In genomic region chr15:12614944-12615878, GRCm38 (mm10) we compare ENCODE assay signal across 22 mouse cellular contexts.
DNase-seq lines count a peak whose midpoint lies in the region; ATAC-seq lines count a peak whose summit lies in the region.
"Had no signal": no experiment of that assay in that cellular context is flagged by ENCODE, and none has a peak within 500 bp of the region (broad histone marks: within the 10 kb centered on the region; RNA-seq: fewer than 3 reads in every experiment).

No protein-coding gene starts in this region.

- H3K4me3 ChIP-seq in liver, embryonic 12.5 days, result no peak overlapping the region
- no peak overlapping the region for H3K4me3 ChIP-seq in lung, embryonic 16.5 days (ENCODE audit: low read length)
- H3K4me3 ChIP-seq: forebrain, embryonic 13.5 days; hindbrain, embryonic 10.5 days; limb, embryonic 13.5 days had no signal

- H3K4me1 ChIP-seq in liver, embryonic 12.5 days, result no peaks in the 10 kb centered on the region
- peaks cover 11% of the 10 kb centered on the region for H3K4me1 ChIP-seq in lung, embryonic 16.5 days (replicated peaks; ENCODE audit: control insufficient read depth, insufficient read depth, low read length)
- H3K4me1 ChIP-seq: forebrain, embryonic 13.5 days; hindbrain, embryonic 10.5 days had no signal

- no peak overlapping the region for H3K9ac ChIP-seq in liver, embryonic 12.5 days
- no peak overlapping the region for H3K9ac ChIP-seq in lung, embryonic 16.5 days (ENCODE audit: low read length)
- H3K9ac ChIP-seq: forebrain, embryonic 13.5 days; limb, embryonic 13.5 days had no signal

- no peak overlapping the region for H3K27ac ChIP-seq in liver, embryonic 12.5 days
- no peak overlapping the region for H3K27ac ChIP-seq in lung, embryonic 16.5 days (ENCODE audit: low read length)
- H3K27ac ChIP-seq: forebrain, embryonic 13.5 days; hindbrain, embryonic 10.5 days; hindbrain, postnatal 0 days; limb, embryonic 13.5 days had no signal

- no peaks in the 10 kb centered on the region for H3K9me3 ChIP-seq in liver, embryonic 12.5 days (replicated peaks)
- no peaks in the 10 kb centered on the region for H3K9me3 ChIP-seq in lung, embryonic 16.5 days (ENCODE audit: control insufficient read depth, low read length)
- H3K9me3 ChIP-seq: forebrain, embryonic 13.5 days; hindbrain, embryonic 10.5 days; limb, embryonic 13.5 days had no signal

- H3K27me3 ChIP-seq in liver, embryonic 12.5 days (replicated peaks), result no peaks in the 10 kb centered on the region
- no peaks in the 10 kb centered on the region for H3K27me3 ChIP-seq in lung, embryonic 16.5 days (ENCODE audit: control insufficient read depth, insufficient read depth, low read depth, low read length)
- H3K27me3 ChIP-seq: forebrain, embryonic 13.5 days; limb, embryonic 13.5 days had no signal

- peak; percentile 40 for ATAC-seq in liver, embryonic 12.5 days
- peak; percentile 56; the same call in 1 of the 2 replicates for ATAC-seq in lung, embryonic 16.5 days (ENCODE audit: low read depth)
- ATAC-seq in granulocyte monocyte progenitor cell, adult 5-6 weeks (replicated peaks; ENCODE audit: poor library complexity, severe bottlenecking), result no peak
- ATAC-seq: forebrain, embryonic 13.5 days; hindbrain, postnatal 0 days; intestine, embryonic 16.5 days; midbrain, embryonic 16.5 days had no signal

- H3K4me2 ChIP-seq in liver, embryonic 12.5 days, result no peak overlapping the region
- no peak overlapping the region for H3K4me2 ChIP-seq in lung, embryonic 16.5 days (ENCODE audit: low read depth, low read length)
- H3K4me2 ChIP-seq: forebrain, embryonic 13.5 days; heart, embryonic 11.5 days; limb, embryonic 13.5 days had no signal

- no peaks in the 10 kb centered on the region for H3K36me3 ChIP-seq in liver, embryonic 12.5 days
- H3K36me3 ChIP-seq in lung, embryonic 16.5 days (ENCODE audit: control insufficient read depth, insufficient read depth, low read length), result no peaks in the 10 kb centered on the region
- H3K36me3 ChIP-seq: hindbrain, embryonic 10.5 days; limb, embryonic 13.5 days had no signal

- peak; percentile 89 for DNase-seq in heart, adult 11 months
- DNase-seq in heart, adult 8-10 months (ENCODE audit: low spot score), result no peak
- DNase-seq in liver (no peak), 3134 (ENCODE audit: extremely low read depth, insufficient read length, low spot score) (peak; percentile 13)
- DNase-seq in left cerebral cortex, adult 9 months (ENCODE audit: low spot score in 2 of 2), result no peak
- DNase-seq: adrenal gland, postnatal 25 days; cerebellum, adult 9-10 months; gastrocnemius, postnatal 36 days; kidney, postnatal 36 days; layer of hippocampus, postnatal 36 days; right cerebral cortex, postnatal 4 days; thymus, adult 18-20 months had no signal

- 56% methylated on average over 20 of the region's 20 CpGs for WGBS in liver, embryonic 12.5 days (ENCODE audit: insufficient replicate concordance)
- WGBS in lung, embryonic 16.5 days, result 37% methylated on average over 20 of the region's 20 CpGs

Comparison
In these comparisons a context has a peak if more than half of its experiments do, and no peak if none do; other contexts are left out.
1. DNase-seq: peak in heart, adult 11 months (single experiment) and 3134 (single experiment); none in heart, adult 8-10 months (single experiment), liver (single experiment) and left cerebral cortex, adult 9 months (0 of 2).